Mouse (Mus musculus) kidney, embryonic 15.5 days (tissue): ENCODE data around the gene Pid1. TPM values are rescaled to one million over a fixed set of nuclear protein-coding genes. Genes with fewer than 3 reads are reported as not detected.
A peak's percentile ranks its signal among the peaks of the same experiment; 100 is the strongest.
"Not testable (repeated sequence)": the region's sequence is repeated elsewhere in the genome, so short reads cannot be mapped to it uniquely, and the experiment has no call there.

Source experiments
- ATAC-seq: fragments of 200-750 bp; cut with Nextera tagmentation; replicated peaks from 2 replicates; pipeline ENCODE4 v1.8.0; 2017; ENCODE audit warnings: moderate TSS enrichment; ENCODE audit not compliant: low FRiP score
- H3K27ac ChIP-seq: fragments of 300-500 bp; sonication (generic); 2 replicates; pipeline ENCODE4 v1.5.1; 2015; ENCODE audit warnings: mild to moderate bottlenecking, inconsistent platforms
- H3K27me3 ChIP-seq: fragments of 300-500 bp; sonication (generic); 2 replicates; pipeline ENCODE4 v1.6.1; 2015; ENCODE audit warnings: inconsistent platforms
- H3K36me3 ChIP-seq: fragments of 300-500 bp; sonication (generic); 2 replicates; pipeline ENCODE4 v1.6.1; 2015; ENCODE audit warnings: inconsistent platforms
- H3K4me1 ChIP-seq: fragments of 300-500 bp; sonication (generic); 2 replicates; pipeline ENCODE4 v1.6.1; 2015; ENCODE audit warnings: inconsistent platforms
- H3K4me2 ChIP-seq: fragments of 300-500 bp; sonication (generic); 2 replicates; pipeline ENCODE4 v1.6.1; 2015; ENCODE audit warnings: moderate library complexity, mild to moderate bottlenecking, inconsistent platforms
- H3K4me3 ChIP-seq: fragments of 300-500 bp; sonication (generic); replicated peaks from 2 replicates; pipeline ENCODE4 v1.5.1; 2015; ENCODE audit warnings: mild to moderate bottlenecking, inconsistent platforms
- H3K9ac ChIP-seq: fragments of 300-500 bp; sonication (generic); 2 replicates; pipeline ENCODE4 v1.6.1; 2015; ENCODE audit warnings: mild to moderate bottlenecking, inconsistent platforms
- H3K9me3 ChIP-seq: fragments of 300-500 bp; sonication (generic); replicated peaks from 2 replicates; pipeline ENCODE4 v1.6.1; 2016; ENCODE audit warnings: inconsistent platforms
- WGBS: fragments of 180-500 bp; shearing (Covaris S2); methylation state at CpG from one replicate; pipeline ENCODE4 v1.1.7; 2015; ENCODE audit warnings: mixed read lengths; 5-methylcytosine and 5-hydroxymethylcytosine counted together
- polyA plus RNA-seq: library from polyadenylated mRNA; unstranded; fragments of >200 nt; fragmentation: Nextera tagmentation; extraction: Ambion mirVana; gene quantifications from 2 replicates; pipeline ENCODE4 v1.2.1, GENCODE M21; 2015

Gene Pid1
- polyA plus RNA-seq, 1 experiment from 2014 or later, result 34.5 TPM

DNA sequence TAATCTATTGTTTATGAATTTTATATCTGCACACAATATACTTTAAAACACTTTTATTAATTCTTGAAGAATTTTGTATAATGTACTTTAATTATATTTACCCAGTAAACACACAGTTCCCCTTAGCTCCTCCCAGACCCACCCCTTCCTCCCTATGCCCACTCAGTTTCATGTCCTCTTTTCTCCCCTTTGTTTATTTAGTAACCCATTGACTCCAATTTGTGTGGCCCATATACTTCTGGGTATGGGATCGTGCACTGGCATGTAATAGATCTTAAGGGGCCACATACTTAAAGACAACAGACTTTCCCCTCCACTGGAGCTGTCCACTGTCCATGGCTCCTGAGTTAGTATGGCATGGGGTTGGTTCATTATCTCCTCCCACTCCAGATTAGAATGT, 112.8 kb downstream of the Pid1 start:
- Histone ChIP-seq H3K36me3 (no peaks in the 10 kb centered on the region), H3K27ac (no peak overlapping the region), H3K9me3 (no peaks in the 10 kb centered on the region), H3K4me2 (no peak overlapping the region), H3K4me3 (no peak overlapping the region), H3K9ac (no peak overlapping the region), H3K27me3 (no peaks in the 10 kb centered on the region), H3K4me1 (peaks cover 5% of the 10 kb centered on the region; the same call in 1 of the 2 replicates)
- peak; percentile 60 for ATAC-seq
- 40% methylated on average over 1 of the region's 1 CpGs for WGBS

- Histone ChIP-seq H3K27ac (no peak overlapping the region), H3K4me2 (no peak overlapping the region), H3K9me3 (no peaks in the 10 kb centered on the region), H3K27me3 (no peaks in the 10 kb centered on the region), H3K36me3 (no peaks in the 10 kb centered on the region), H3K4me1 (peaks cover 5% of the 10 kb centered on the region; the same call in 1 of the 2 replicates), H3K9ac (no peak overlapping the region), H3K4me3 (no peak overlapping the region)
- ATAC-seq, result no peak
- WGBS, result 78% methylated on average over 1 of the region's 1 CpGs
Observed at GRCm38 (mm10) chr1:84250770-84251169, 113.2 kb downstream of the Pid1 start.

GRCm38 (mm10) chr1:84249772-84250338, 114.1 kb downstream of the Pid1 start:
- no peaks in the 10 kb centered on the region for H3K36me3 ChIP-seq
- WGBS, result 85% methylated on average over 6 of the region's 6 CpGs
- H3K9ac ChIP-seq, result no peak overlapping the region
- no peaks in the 10 kb centered on the region for H3K9me3 ChIP-seq
- H3K4me2 ChIP-seq, result no peak overlapping the region
- H3K27ac ChIP-seq, result no peak overlapping the region
- no peak for ATAC-seq
- no peak overlapping the region for H3K4me3 ChIP-seq
- no peaks in the 10 kb centered on the region for H3K27me3 ChIP-seq
- peaks cover 5% of the 10 kb centered on the region; the same call in 1 of the 2 replicates for H3K4me1 ChIP-seq

- H3K4me2 ChIP-seq, result no peak overlapping the region
- no peak overlapping the region for H3K4me3 ChIP-seq
- no peak overlapping the region for H3K27ac ChIP-seq
- H3K9me3 ChIP-seq, result no peaks in the 10 kb centered on the region
- 70% methylated on average over 3 of the region's 3 CpGs for WGBS
- no peak for ATAC-seq
- H3K4me1 ChIP-seq, result no peaks in the 10 kb centered on the region
- no peaks in the 10 kb centered on the region for H3K27me3 ChIP-seq
- no peaks in the 10 kb centered on the region for H3K36me3 ChIP-seq
- no peak overlapping the region for H3K9ac ChIP-seq
Observed at GRCm38 (mm10) chr1:84247111-84247510, 116.9 kb downstream of the Pid1 start.

DNA sequence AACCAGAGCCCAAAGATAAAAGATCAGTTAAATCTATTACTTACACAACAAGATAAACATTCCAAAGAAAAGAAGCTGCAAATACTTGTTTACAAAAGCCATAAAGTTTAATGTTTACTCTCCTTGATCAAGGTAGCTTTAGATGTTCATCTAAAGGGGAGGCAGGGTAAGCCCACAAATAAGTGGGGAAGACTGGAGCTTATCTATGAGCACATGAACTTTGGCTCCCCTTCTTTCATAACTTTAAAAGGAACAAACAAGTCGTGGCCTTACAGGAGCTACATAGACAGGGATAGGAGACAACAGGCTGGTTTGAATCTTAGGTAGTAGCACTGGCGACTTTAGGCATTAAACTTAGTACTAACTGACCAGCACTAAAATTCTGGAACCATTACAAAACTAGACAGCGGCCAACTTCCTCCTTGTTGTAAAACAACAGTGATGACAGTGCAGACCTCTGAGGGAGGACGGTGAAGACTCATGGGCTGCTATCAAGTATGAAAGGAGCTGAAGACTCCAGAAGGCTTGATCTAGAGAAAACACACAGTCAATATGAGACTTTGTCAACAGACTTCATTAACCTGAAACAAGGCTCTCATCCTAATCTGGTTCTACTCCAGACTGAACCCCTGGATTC, 122.7 kb downstream of the Pid1 start:
- no peaks in the 10 kb centered on the region for H3K9me3 ChIP-seq
- 78% methylated on average over 4 of the region's 4 CpGs for WGBS
- H3K9ac ChIP-seq, result no peak overlapping the region
- no peaks in the 10 kb centered on the region for H3K27me3 ChIP-seq
- H3K4me3 ChIP-seq, result no peak overlapping the region
- no peak for ATAC-seq
- H3K4me2 ChIP-seq, result no peak overlapping the region
- H3K36me3 ChIP-seq, result no peaks in the 10 kb centered on the region
- no peaks in the 10 kb centered on the region for H3K4me1 ChIP-seq
- H3K27ac ChIP-seq, result no peak overlapping the region

DNA sequence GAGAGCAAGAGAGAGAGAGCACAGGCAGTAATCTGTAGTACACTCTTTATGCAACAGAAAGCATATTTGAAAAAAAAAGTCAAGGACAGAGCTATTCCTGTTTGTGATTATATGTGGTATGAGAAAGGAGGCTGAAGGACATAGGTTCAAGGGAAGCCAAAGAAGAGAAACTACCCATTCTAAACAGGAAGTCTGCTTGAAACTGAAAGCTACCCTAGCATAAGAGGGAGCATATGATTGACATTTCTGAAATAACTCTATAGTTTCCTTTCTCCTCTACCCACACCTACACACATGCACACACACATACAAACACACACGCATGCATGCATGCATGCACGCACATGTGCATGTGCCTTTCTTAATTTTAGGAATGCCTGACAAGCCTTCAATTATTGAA, 123.8 kb downstream of the Pid1 start:
- no peak overlapping the region for H3K4me2 ChIP-seq
- no peak overlapping the region for H3K27ac ChIP-seq
- no peak overlapping the region for H3K9ac ChIP-seq
- H3K36me3 ChIP-seq, result no peaks in the 10 kb centered on the region
- no peak for ATAC-seq
- H3K4me3 ChIP-seq, result no peak overlapping the region
- 94% methylated on average over 2 of the region's 2 CpGs for whole genome bisulfite sequencing
- no peaks in the 10 kb centered on the region for H3K4me1 ChIP-seq
- no peaks in the 10 kb centered on the region for H3K27me3 ChIP-seq
- no peaks in the 10 kb centered on the region for H3K9me3 ChIP-seq

GRCm38 (mm10) chr1:84230431-84230830, 133.5 kb downstream of the Pid1 start:
- no peak for ATAC-seq
- Histone ChIP-seq H3K4me2 (no peak overlapping the region), H3K36me3 (no peaks in the 10 kb centered on the region), H3K9me3 (no peaks in the 10 kb centered on the region), H3K4me1 (no peaks in the 10 kb centered on the region), H3K27ac (no peak overlapping the region), H3K27me3 (no peaks in the 10 kb centered on the region), H3K9ac (no peak overlapping the region), H3K4me3 (no peak overlapping the region)
- WGBS, result 89% methylated on average over 2 of the region's 2 CpGs

DNA sequence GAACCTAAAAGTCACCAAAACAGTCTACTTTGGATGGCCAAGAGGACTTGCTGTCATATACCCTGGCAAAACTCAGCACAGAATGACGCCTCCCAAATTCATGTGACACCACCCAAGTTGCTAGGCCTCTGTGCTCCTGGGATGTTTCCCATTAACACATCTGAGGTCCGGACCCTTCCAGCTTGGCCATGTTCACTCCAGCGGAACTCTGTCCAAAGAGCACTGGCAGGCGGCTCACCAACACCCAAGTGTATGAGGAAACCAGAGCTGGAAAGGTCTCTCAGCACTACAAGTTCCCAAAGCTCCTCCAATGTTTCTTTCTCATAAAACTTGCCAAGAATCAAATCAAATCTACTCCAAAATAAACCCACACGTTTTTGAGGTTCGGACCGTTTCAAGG, 138.4 kb downstream of the Pid1 start:
- no peak for ATAC-seq
- no peak overlapping the region for H3K4me3 ChIP-seq
- no peaks in the 10 kb centered on the region for H3K27me3 ChIP-seq
- 85% methylated on average over 7 of the region's 7 CpGs for WGBS
- no peaks in the 10 kb centered on the region for H3K4me1 ChIP-seq
- H3K4me2 ChIP-seq, result no peak overlapping the region
- no peak overlapping the region for H3K27ac ChIP-seq
- H3K36me3 ChIP-seq, result no peaks in the 10 kb centered on the region
- H3K9me3 ChIP-seq, result no peaks in the 10 kb centered on the region
- no peak overlapping the region for H3K9ac ChIP-seq

- Histone ChIP-seq H3K9ac (no peak overlapping the region), H3K4me1 (0 out of 2 replicates have a peak, but pooled peaks cover 2% of the 10 kb centered on the region), H3K4me2 (no peak overlapping the region), H3K27me3 (no peaks in the 10 kb centered on the region), H3K9me3 (no peaks in the 10 kb centered on the region), H3K27ac (no peak overlapping the region), H3K36me3 (no peaks in the 10 kb centered on the region), H3K4me3 (no peak overlapping the region)
- no peak for ATAC-seq
- WGBS, result 79% methylated on average over 1 of the region's 1 CpGs
Observed at GRCm38 (mm10) chr1:84222051-84222450, 141.9 kb downstream of the Pid1 start.

- WGBS, result 59% methylated on average over 7 of the region's 7 CpGs
- Histone ChIP-seq H3K4me3 (no peak overlapping the region), H3K9me3 (no peaks in the 10 kb centered on the region), H3K4me1 (0 out of 2 replicates have a peak, but pooled peaks cover 2% of the 10 kb centered on the region), H3K27ac (no peak overlapping the region), H3K9ac (no peak overlapping the region), H3K36me3 (no peaks in the 10 kb centered on the region), H3K4me2 (no peak overlapping the region), H3K27me3 (no peaks in the 10 kb centered on the region)
- 0 out of 2 replicates have a peak, but pooled peaks have one; percentile 36 for ATAC-seq
Observed at GRCm38 (mm10) chr1:84218605-84219004, 145.4 kb downstream of the Pid1 start.

DNA sequence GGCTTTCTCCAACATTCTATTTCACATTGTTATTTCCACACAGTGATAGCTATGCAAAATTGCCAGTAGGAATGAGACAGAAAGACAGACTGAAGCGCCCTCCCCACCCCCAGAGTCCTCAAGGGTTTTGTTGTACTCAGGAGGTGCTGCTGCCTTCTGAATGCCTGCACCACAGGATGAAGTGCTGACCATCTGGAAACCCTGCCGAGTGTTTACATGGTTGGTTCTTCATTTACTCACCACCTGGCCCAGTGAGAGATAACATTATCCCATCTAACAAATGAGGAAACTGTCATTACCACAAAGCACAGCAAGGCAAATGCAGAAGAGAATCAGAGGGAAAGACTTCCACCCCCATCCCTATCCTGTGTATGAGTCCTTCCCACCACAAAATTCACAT, 146.2 kb downstream of the Pid1 start:
- Histone ChIP-seq H3K4me3 (no peak overlapping the region), H3K27me3 (no peaks in the 10 kb centered on the region), H3K9me3 (no peaks in the 10 kb centered on the region), H3K4me2 (no peak overlapping the region), H3K36me3 (no peaks in the 10 kb centered on the region), H3K9ac (no peak overlapping the region), H3K27ac (no peak overlapping the region), H3K4me1 (0 out of 2 replicates have a peak, but pooled peaks cover 2% of the 10 kb centered on the region)
- no peak for ATAC-seq
- 52% methylated on average over 2 of the region's 2 CpGs for WGBS

GRCm38 (mm10) chr1:84211507-84211906, 152.5 kb downstream of the Pid1 start:
- ATAC-seq, result no peak
- Histone ChIP-seq H3K9me3 (no peaks in the 10 kb centered on the region), H3K9ac (no peak overlapping the region), H3K4me2 (no peak overlapping the region), H3K4me1 (no peaks in the 10 kb centered on the region), H3K27ac (no peak overlapping the region), H3K4me3 (no peak overlapping the region), H3K36me3 (no peaks in the 10 kb centered on the region), H3K27me3 (no peaks in the 10 kb centered on the region)
- WGBS, result 51% methylated on average over 9 of the region's 9 CpGs

- H3K27ac ChIP-seq, H3K9me3 ChIP-seq, H3K27me3 ChIP-seq, H3K9ac ChIP-seq, ATAC-seq, H3K36me3 ChIP-seq, H3K4me1 ChIP-seq, H3K4me3 ChIP-seq, H3K4me2 ChIP-seq: not testable (repeated sequence)
- 100% methylated on average over 3 of the region's 3 CpGs for WGBS
Observed at GRCm38 (mm10) chr1:84205746-84206145, 158.2 kb downstream of the Pid1 start.
